Mouse (Mus musculus) left cerebral cortex, adult 2 months (tissue): ENCODE measurements around the gene Kif3b. TPM values are rescaled to one million over a fixed set of nuclear protein-coding genes. Genes with fewer than 3 reads are reported as not detected.
"Not testable (repeated sequence)": the region's sequence is repeated elsewhere in the genome, so short reads cannot be mapped to it uniquely, and the experiment has no call there.

Source experiments
- DNase-seq, 2 experiments: peaks; one replicate each; pipeline ENCODE4 v3.0.0; 2021 to 2022; ENCODE audit warnings: low spot score in 2 of 2, mixed read lengths in 1 of 2; ENCODE audit errors: extremely low spot score in 1 of 2
- H3K27ac ChIP-seq: fragments of 200-600 bp; 2 replicates; pipeline ENCODE4 v1.8.1; 2022
- H3K4me3 ChIP-seq: fragments of 200-600 bp; 2 replicates; pipeline ENCODE4 v1.8.1; 2022
- CTCF ChIP-seq: fragments of 200-600 bp; IDR thresholded peaks from 2 replicates; pipeline ENCODE4 v1.8.1; 2022; ENCODE audit warnings: antibody characterized with exemption, mild to moderate bottlenecking, moderate library complexity
- intact Hi-C: fragments of 180-260 bp; cut with DNase I; formaldehyde crosslinking; loops from one replicate; pipeline ENCODE4 v1.15.1; 2025
- total RNA-seq, 2 experiments: library from RNA; stranded (reverse); gene quantifications; 2 replicates each; pipeline ENCODE4 v1.2.3; 2021

Kif3b gene
- total RNA-seq, 2 experiments from 2014 or later: 55.7 to 57.3 TPM

GRCm38 (mm10) chr2:153274919-153275247, 16.3 kb upstream of the Kif3b start:
- Histone ChIP-seq H3K27ac (no peak overlapping the region), H3K4me3 (no peak overlapping the region)
- intact Hi-C loops: no loop called here
- no peak for DNase-seq
- no peak for TF ChIP-seq CTCF

DNA sequence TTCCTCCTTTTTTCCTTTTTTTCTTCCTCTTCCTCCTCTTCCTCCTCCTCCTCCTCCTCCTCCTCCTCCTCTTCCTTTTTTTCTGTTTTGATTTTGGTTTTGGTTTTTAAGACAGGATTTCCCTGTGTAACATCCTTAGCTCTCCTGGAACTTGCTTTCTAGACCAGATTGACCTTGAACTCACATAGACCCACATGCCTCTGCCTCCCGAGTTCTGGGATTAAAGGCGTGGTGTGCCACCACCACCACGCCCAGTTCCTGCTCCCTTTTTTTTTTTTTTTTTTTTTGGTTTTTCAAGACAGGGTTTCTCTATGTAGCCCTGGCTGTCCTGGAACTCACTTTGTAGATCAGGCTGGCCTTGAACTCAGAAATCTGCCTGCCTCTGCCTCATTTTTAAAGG, 15.6 kb upstream of the Kif3b start:
- DNase-seq, intact Hi-C loops, H3K4me3 ChIP-seq, H3K27ac ChIP-seq: not testable (repeated sequence)

DNA sequence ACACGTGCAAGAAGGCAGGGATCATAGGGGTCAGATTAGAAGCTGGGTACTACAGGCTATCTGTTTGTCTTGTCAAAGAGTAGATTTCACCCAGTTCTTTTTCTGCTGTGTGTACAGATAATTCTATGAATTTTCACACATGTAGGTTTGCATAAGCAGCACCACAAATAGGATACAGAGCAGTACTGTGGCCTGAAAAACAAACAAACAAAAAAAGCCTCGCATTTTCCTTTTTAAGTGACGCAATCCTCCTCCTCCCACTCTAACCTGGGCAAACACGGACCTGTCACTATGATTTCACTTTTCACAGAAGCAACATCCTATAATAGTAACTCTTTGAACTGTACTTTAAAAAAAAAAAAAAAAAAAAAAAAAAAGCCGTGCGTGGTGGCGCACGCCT, 14.8 kb upstream of the Kif3b start:
- DNase-seq: no peak
- no peak for TF ChIP-seq CTCF
- intact Hi-C loops: no loop called here
- no peak overlapping the region for H3K27ac ChIP-seq
- H3K4me3 ChIP-seq: no peak overlapping the region

DNA sequence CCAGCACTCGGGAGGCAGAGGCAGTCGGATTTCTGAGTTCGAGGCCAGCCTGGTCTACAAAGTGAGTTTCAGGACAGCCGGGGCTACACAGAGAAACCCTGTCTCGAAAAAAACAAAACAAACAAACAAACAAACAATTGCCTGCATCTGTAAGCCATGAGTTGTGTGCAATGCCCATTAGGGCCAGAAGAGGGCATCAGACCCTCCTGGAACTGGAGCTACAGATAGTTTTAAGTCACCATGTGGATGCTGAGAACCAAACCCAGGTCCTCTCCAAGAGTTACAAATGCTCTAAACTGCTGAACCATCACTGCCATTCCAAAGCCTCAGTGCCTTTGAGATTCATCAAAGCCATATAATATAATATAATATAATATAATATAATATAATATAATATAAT, 14.4 kb upstream of the Kif3b start:
- H3K4me3 ChIP-seq, intact Hi-C loops, H3K27ac ChIP-seq, DNase-seq: not testable (repeated sequence)

DNA sequence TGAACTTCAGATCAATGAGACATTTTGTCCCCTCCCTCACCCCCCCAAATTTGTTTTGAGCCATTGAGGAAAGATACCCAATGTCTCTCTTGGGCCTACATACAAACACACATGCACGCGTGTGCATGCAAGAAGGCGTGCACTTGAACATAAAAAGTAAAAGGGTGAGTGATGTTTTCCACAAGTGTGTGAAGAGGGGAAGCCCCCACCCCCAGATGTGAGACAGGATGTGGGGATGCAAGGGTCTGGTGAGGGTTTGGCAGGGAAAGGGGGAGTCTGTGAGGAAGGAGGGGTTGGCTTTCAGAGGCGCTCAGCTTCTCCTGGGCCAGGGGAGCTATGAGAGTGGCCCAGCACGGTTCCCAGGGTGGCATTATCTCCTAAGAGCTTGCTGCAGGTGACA, 12.9 kb upstream of the Kif3b start:
- no peak overlapping the region for H3K27ac ChIP-seq
- intact Hi-C loops: no loop called here
- no peak for DNase-seq
- H3K4me3 ChIP-seq: no peak overlapping the region
- no peak for TF ChIP-seq CTCF

GRCm38 (mm10) chr2:153283919-153284318, 7.3 kb upstream of the Kif3b start:
- intact Hi-C loops: no loop called here
- TF ChIP-seq CTCF: no peak
- no peak for DNase-seq
- Histone ChIP-seq H3K27ac (no peak overlapping the region), H3K4me3 (no peak overlapping the region)

DNA sequence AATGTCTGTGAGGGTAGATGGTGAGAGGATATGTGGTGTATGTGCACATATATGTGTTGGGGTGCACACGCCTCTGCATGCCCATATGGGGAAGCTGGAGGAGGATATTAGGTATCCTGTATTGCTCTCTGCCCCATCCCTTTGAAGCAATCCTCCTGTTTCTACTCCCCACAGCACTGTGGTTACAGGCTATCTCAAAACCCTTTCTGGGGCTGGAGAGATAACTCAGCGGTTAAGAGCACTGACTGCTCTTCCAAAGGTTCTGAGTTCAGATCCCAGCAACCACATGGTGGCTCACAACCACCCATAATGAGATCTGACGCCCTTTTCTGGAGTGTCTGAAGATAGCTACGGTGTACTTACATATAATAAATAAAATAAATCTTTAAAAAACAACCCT, 4.7 kb upstream of the Kif3b start:
- no peak overlapping the region for H3K4me3 ChIP-seq
- DNase-seq: no peak
- no peak overlapping the region for H3K27ac ChIP-seq
- intact Hi-C loops: no loop called here
- TF ChIP-seq CTCF: no peak

DNA sequence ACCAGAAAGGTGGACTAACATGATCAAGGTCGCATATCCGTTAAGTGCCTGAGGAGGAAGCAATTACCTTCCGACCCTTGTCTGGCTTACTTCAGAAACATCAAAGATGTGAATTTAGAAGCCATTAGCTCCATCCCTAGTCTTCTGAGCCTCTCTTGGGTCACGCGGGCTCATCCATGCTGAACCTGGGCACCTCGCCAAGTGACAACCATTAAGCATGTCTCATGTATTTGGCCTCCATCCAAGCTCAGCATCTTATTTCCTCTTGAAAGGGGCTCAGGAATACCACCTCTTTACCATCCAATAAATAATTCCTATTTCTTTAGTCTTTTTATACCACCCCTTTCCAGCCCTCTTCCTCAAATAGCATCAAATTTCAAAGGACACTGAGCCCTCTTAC, 3.4 kb upstream of the Kif3b start:
- Histone ChIP-seq H3K27ac (no peak overlapping the region), H3K4me3 (no peak overlapping the region)
- no peak for DNase-seq
- TF ChIP-seq CTCF: no peak
- intact Hi-C loops: no loop called here

- DNase-seq: no peak
- intact Hi-C loops: no loop called here
- TF ChIP-seq CTCF: no peak
- no peak overlapping the region; the same call in 1 of the 2 replicates for H3K27ac ChIP-seq
- H3K4me3 ChIP-seq: peak overlapping the region; percentile 89
These were observed 1.2 kb downstream of the Kif3b start for GRCm38 (mm10) chr2:153292305-153292861.

DNA sequence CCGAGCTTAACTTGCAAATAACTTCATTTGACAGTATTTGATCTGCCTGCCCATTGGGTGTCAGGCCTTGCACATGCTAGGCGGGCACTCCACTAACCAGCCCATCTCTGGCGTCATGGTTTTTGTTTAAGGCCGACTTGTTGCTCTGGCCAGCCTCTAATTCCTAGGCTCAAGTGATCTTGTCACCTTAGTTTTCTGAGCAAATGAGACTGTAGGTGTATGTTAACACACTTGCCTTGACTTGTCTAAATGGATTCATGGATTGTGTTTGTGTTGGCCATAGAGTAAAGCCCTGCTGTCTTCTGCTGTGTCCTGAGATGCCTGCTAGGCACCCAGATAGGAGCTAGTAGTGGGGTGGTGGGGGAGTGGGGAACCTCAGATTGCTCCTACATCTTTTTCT, 4.0 kb downstream of the Kif3b start:
- no peak overlapping the region for H3K4me3 ChIP-seq

DNA sequence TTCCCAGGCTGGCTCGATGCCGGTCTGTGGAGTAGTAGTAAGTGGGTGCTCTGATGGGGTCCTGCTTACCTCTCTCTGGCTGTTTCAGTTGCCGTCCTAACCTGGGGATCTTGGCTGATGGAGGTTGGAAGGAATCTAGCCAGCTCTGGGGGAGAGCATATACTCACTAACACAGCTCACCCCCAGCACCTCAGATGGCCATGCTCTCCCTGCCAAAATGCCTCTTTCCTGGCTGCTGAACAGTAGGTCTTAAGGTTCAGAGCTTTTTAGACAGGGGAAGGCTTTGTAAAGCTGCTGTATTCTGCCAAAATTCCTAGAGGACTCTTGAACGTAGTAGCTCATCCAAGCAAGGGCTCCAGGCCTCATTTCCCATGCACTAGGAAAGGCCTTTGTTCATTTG, 6.6 kb downstream of the Kif3b start:
- H3K27ac ChIP-seq: no peak overlapping the region
- no peak for TF ChIP-seq CTCF
- intact Hi-C loops: loop anchor here (2.0 kb wide), 1 partner anchor 21 kb away; no protein-coding TSS in a partner anchor
- H3K4me3 ChIP-seq: no peak overlapping the region
- DNase-seq: no peak

More for the DNA sequence above, 4.0 kb downstream of the Kif3b start:
- DNase-seq: no peak
- H3K27ac ChIP-seq: no peak overlapping the region
- intact Hi-C loops: no loop called here
- TF ChIP-seq CTCF: no peak

GRCm38 (mm10) chr2:153298460-153298859, 7.2 kb downstream of the Kif3b start:
- H3K4me3 ChIP-seq: no peak overlapping the region
- TF ChIP-seq CTCF: no peak
- DNase-seq: no peak
- intact Hi-C loops: loop anchor here (2.0 kb wide), 1 partner anchor 20 kb away; no protein-coding TSS in a partner anchor
- peak overlapping the region; percentile 24; the same call in 1 of the 2 replicates for H3K27ac ChIP-seq

DNA sequence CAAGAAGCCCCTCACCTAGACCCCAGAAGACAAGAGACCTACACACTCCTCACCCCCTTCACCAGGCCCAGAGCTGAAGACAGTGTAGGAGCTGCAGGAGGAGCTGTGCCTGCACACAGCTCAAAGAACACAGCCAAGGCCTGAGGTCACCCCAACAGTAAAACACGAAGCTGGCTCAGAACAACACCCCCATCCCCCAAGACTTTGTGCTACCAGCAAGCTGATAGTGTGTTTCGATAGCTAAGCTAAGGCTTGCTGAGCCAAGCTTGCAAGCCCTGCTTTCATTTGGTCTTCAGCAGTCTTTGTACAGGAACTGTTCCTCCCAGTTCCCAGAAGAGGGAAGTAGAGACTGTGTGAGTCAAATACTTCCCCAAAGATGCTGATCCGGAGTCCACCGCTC, 7.7 kb downstream of the Kif3b start:
- intact Hi-C loops: loop anchor here (2.0 kb wide), 1 partner anchor 20 kb away; no protein-coding TSS in a partner anchor
- TF ChIP-seq CTCF: peak; percentile 18; the same call in 1 of the 2 replicates
- Histone ChIP-seq H3K4me3 (no peak overlapping the region), H3K27ac (peak overlapping the region; percentile 24; the same call in 1 of the 2 replicates)
- DNase-seq: no peak

- Histone ChIP-seq H3K4me3 (no peak overlapping the region), H3K27ac (no peak overlapping the region)
- no peak for DNase-seq
- TF ChIP-seq CTCF: no peak
- intact Hi-C loops: no loop called here
These were observed 9.9 kb downstream of the Kif3b start for GRCm38 (mm10) chr2:153301123-153301522.
